Mouse (Mus musculus): ENCODE data around the gene Pnkd.
"Not testable (repeated sequence)": the region's sequence is repeated elsewhere in the genome, so short reads cannot be mapped to it uniquely, and the experiment has no call there.

Pnkd gene

DNA sequence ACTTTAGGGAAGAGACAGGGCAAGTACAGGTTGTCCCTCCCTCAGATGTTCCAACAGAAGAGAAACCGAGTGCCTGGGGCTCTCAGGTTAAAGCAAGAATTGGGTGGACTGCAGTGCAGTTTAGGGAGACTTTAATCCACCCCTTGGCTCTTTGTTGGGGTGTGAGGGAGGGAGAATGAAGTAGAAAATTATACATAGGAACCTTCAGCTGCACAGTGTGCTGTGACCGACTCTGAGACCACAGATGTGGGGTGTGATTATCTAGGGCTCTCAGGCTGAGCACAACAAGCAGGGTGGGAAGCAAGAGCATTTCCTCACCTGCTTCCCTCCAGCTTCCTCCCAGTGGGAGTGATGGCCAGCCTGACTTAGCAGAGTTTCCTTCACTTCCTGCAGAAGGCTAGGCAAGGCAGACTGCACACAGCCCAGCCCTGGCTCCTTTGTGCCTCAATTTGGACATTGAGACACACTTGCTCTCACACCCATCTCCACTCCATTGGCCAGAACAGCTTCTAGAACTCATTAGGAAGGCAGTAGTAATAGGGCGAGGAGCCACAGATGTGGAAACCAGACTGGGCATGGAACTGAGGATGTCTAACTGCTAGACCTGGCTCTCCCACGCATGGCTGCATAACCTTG, 46.4 kb downstream of the Pnkd start:
- DNase-seq (ENCODE audit: low spot score): no peak

- peak; percentile 98 for DNase-seq (ENCODE audit: low spot score)
These were observed 47.6 kb downstream of the Pnkd start for GRCm38 (mm10) chr1:74332241-74332763.

- DNase-seq (ENCODE audit: low spot score): no peak
These were observed 48.2 kb downstream of the Pnkd start for GRCm38 (mm10) chr1:74332930-74333329.

DNA sequence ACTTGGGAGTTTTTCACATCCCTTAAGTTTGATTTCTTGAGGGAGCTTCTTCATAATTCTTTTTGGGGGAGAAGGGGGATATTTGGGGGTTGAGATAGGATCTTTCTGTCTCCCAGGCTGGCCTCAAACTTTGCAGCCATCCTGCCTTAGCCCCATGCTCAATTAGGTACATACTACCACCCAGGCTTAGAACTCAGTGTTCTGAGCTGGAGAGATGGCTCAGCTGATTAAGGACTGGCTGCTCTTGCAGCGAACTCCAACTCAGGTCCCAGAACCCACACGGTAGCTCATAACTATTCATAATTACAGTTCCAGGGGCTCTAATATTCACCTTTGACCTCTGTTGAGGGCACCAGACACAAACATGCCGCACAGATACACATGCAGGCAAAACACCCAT, 49.9 kb downstream of the Pnkd start:
- no peak for DNase-seq (ENCODE audit: low spot score)

DNA sequence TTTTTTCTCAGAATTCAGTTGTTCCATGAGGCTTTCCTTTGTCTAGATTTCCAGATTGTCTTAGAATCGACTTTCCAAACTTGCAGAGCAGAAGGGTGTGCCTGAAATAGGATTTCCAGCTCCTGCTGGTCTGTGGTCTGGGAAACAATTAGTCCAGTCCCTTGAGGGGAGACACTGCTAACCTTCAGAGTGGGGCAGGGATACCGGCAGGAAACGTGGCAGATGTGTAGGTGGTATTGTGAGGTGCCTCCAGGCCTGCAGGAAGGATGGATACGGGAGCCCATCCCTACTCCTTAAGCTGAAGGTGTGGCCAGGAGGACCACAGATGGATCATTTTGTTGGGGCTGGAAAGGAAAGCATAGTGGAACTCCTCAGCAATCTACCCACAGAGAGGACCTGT, 50.3 kb downstream of the Pnkd start:
- no peak for DNase-seq (ENCODE audit: low spot score)

- DNase-seq (ENCODE audit: low spot score): no peak
These were observed 50.9 kb downstream of the Pnkd start for GRCm38 (mm10) chr1:74335436-74336170.

DNA sequence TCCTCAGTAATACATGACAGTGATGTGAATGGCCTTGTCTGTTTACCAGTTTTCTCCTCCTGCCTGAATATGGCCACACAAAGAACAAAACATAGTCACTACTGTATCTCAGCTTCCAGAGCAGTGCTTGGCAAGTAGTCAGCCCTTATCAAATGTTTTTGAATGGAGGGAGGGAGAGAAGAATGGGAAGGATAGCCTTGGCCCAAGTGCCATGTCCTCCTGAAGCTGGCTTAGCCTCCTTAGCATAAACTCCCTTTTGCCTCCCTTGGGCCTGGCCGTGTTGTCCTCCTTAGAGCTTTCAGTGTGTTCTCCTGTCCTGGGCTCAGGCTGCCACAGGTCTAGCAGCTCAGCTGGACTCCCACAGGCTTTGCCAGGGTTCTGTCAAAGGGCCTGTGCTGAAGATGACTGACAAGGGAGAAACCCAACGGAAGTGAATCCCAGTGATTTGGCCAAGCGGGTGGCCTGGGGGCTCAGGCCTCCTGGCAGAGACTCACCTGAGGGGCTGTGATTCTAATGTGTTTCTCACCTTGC, 52.6 kb downstream of the Pnkd start:
- peak; percentile 45 for DNase-seq (ENCODE audit: low spot score)

- DNase-seq (ENCODE audit: low spot score): no peak
These were observed 53.3 kb downstream of the Pnkd start for GRCm38 (mm10) chr1:74338013-74338412.

GRCm38 (mm10) chr1:74338626-74339025, 53.9 kb downstream of the Pnkd start:
- no peak for DNase-seq (ENCODE audit: low spot score)

GRCm38 (mm10) chr1:74339917-74340316, 55.2 kb downstream of the Pnkd start:
- no peak for DNase-seq (ENCODE audit: low spot score)

- peak; percentile 56 for DNase-seq (ENCODE audit: low spot score)
These were observed 55.6 kb downstream of the Pnkd start for GRCm38 (mm10) chr1:74340361-74340764.

- DNase-seq (ENCODE audit: low spot score): not testable (repeated sequence)
These were observed 56.3 kb downstream of the Pnkd start for GRCm38 (mm10) chr1:74340992-74341391.

- DNase-seq (ENCODE audit: low spot score): no peak
These were observed 57.2 kb downstream of the Pnkd start for GRCm38 (mm10) chr1:74341898-74342297.

GRCm38 (mm10) chr1:74342308-74342707, 57.6 kb downstream of the Pnkd start:
- no peak for DNase-seq (ENCODE audit: low spot score)

DNA sequence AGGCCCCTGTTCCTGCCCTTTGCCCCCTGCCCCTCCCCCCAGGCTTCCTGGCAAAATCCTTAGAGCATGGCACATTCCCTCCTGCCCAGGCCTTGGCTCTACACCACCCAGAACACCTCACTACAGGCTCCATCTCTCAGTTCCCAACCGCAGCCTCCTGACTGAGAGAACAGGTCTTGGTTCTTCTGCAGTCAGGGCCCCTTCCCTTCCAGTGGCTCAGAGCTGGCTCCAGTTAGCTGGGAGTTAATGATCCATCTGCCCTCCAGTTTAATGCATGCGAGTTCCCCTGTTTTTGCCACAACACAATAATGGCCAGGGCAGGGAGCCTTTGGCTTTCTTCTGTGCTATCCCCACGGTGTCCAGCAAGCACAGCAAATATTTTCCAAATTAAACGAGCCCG, 58.4 kb downstream of the Pnkd start:
- DNase-seq (ENCODE audit: low spot score): no peak

DNA sequence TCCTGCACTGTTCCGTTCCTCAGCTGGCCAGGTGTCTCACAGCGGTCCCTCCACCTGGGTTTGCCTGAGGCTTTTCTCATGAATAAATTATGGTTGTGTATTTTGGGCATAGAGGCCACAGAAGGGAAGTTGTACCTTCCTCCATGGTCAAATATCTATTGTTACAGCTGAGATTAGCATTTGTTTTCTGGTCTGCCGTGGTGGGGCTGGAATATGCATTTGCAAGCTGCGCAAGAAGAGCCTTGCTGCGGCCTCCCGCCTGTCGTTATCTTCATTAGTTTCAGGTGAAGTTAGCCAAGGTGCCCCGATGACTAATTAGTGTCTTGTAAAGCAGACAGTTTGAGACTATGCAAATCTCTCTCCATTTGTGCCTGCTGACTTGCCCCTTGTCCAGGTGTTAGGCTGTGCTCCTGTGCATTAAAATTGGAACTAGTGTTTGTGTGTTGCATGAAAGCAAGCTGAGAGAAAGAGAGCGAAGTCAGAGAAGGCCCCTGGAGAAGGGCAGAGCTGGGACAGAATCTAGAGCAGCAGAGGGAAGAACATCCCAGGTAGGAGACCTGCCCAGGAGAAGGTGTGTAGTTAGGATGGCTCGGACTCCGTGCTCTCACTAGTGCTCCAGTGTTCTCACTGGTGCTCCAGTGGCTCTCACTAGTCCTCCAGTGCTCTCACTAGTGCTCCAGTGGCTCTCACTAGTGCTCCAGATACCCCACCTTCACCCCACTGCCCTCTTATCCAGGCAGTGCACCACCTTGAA, 59.6 kb downstream of the Pnkd start:
- DNase-seq (ENCODE audit: low spot score): no peak

DNA sequence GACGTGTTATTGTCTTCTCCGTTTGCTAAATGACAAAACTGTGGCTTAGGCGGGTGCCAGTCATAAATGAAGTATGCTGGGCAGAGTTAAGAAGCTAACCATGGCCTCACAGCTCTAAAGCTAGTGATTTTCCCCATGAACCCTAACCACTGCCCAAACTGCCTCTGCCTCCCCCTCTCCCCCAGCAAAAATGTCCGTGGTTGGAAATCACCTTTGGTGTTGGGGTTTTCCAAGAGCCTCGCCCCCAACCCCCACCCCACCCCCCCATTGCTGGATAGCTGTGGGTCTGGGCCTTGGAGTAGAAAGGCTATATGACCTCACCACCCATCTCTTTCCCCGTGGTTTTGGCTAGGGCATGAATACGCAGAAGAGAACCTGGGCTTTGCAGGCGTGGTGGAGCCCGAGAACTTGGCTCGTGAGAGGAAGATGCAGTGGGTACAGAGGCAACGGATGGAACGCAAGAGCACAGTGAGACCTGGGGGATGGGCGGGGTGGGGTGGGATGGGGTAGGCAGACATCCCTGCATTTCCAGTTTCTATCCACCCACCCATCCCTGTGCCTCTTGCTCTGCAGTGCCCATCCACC, 66.5 kb downstream of the Pnkd start:
- no peak for DNase-seq (ENCODE audit: low spot score)

DNA sequence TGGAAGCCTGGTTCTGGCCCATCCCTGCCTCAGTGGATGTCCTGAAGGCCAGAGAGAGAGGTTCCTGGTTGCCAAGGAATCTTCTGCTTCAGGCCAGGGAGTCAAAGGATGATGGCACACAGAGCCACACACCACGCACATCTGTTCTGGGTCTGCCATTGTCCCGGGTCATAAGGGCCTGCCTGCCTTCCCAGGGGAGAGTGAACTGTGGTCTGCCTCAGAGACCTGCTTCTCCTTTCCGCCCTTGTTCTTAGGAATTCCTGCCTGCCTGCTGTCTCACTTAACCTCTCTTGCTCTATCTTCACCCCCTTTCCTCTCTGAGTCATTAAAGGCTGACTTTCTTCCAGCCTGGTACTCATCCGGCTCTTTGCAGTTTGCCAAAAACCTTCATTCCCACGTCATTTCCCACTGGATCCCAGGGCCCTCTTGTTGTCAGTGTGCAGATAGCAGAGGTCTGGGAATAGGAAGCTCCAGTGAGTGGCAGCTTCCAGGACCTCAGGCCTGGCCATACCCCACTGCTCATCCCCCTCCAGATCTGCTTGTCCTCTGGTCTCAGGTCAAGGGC, 67.9 kb downstream of the Pnkd start:
- no peak for DNase-seq (ENCODE audit: low spot score)

GRCm38 (mm10) chr1:74353453-74354229, 68.9 kb downstream of the Pnkd start:
- no peak for DNase-seq (ENCODE audit: low spot score)

DNA sequence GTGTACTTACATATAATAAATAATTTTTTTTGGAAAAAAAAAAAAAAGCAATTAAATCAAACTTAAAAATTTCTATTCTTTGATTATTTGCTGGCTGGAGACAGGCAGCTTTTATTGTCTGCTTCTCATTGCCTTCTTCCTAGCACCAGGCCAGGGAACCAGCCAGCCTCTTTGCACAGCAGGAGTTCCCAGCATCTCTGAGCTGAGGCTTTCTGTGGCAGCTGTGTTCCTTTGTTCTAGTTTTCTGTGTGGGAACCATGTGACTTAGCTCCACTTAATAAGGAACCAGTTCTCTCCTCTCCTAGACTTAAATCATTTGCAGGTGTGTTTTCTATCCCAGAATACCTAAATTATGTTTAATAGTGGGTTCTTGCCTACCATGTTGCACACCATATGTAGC, 72.8 kb downstream of the Pnkd start:
- no peak for DNase-seq (ENCODE audit: low spot score)

- DNase-seq (ENCODE audit: low spot score): no peak
These were observed 75.3 kb downstream of the Pnkd start for GRCm38 (mm10) chr1:74359952-74360517.

Data from ovary, postnatal 36 days (tissue).